Mouse (Mus musculus) CD4-positive, CD25-positive, alpha-beta regulatory T cell, adult 9 weeks (primary cell): ENCODE data around the gene Foxred1. TPM values are rescaled to one million over a fixed set of nuclear protein-coding genes. Genes with fewer than 3 reads are reported as not detected.

Source experiments
- polyA plus RNA-seq: library from polyadenylated mRNA; unstranded; fragments of 100-300 nt; shearing (Covaris generic); gene quantifications from one replicate; pipeline ENCODE4 v1.2.1, GENCODE M21; 2017

The Foxred1 gene
- polyA plus RNA-seq: 53.0 TPM

GRCm38 (mm10) chr9:35210542-35211474 lies at the start of gene Foxred1:
Gene Foxred1, minus strand, starts transcription at chr9:35211055.

GRCm38 (mm10) chr9:35199772-35200471 lies 10.9 kb downstream of the Foxred1 start, which contains the start of the genes Srpr and Tirap:
Gene Srpr, plus strand, starts transcription at chr9:35200175.
Gene Tirap, minus strand, starts transcription at chr9:35200291.

GRCm38 (mm10) chr9:35175251-35176123 lies 35.4 kb downstream of the Foxred1 start, which contains the start of gene Dcps:
Gene Dcps, minus strand, starts transcription at chr9:35176061.

Other genes starting within 250 kb of the Foxred1 start
- 17.0 TPM for gene St3gal4, start 91.8 kb downstream of the Foxred1 start, polyA plus RNA-seq
- 87.7 TPM for gene Dcps, start 35.0 kb downstream of the Foxred1 start, polyA plus RNA-seq
- gene Srpr, start 10.9 kb downstream of the Foxred1 start, polyA plus RNA-seq: 155 TPM
- gene Tirap, start 10.8 kb downstream of the Foxred1 start, polyA plus RNA-seq: 8.2 TPM
- gene Fam118b, start 56.8 kb upstream of the Foxred1 start, polyA plus RNA-seq: 66.7 TPM
- gene Rpusd4, start 56.8 kb upstream of the Foxred1 start, polyA plus RNA-seq: 59.3 TPM
- gene Cdon, start 210.1 kb upstream of the Foxred1 start, polyA plus RNA-seq: 3.6 TPM